Mouse (Mus musculus) liver, embryonic 12.5 days (tissue): ENCODE data around the gene Ppp2r5b. TPM values are rescaled to one million over a fixed set of nuclear protein-coding genes. Genes with fewer than 3 reads are reported as not detected.

ENCODE experiments used
- ATAC-seq: fragments of 200-750 bp; cut with Nextera tagmentation; 2 replicates; pipeline ENCODE4 v1.8.0; 2017; ENCODE audit warnings: moderate number of reproducible peaks, mild to moderate bottlenecking, moderate library complexity
- H3K27ac ChIP-seq: fragments of 300-500 bp; sonication (generic); 2 replicates; pipeline ENCODE4 v1.5.1; 2016; ENCODE audit warnings: mild to moderate bottlenecking
- H3K27me3 ChIP-seq: fragments of 300-500 bp; sonication (generic); replicated peaks from 2 replicates; pipeline ENCODE4 v1.6.1; 2016; ENCODE audit warnings: mild to moderate bottlenecking, moderate library complexity
- H3K36me3 ChIP-seq: fragments of 300-500 bp; sonication (generic); 2 replicates; pipeline ENCODE4 v1.6.1; 2016; ENCODE audit warnings: mild to moderate bottlenecking, moderate library complexity
- H3K4me1 ChIP-seq: fragments of 300-500 bp; sonication (generic); 2 replicates; pipeline ENCODE4 v1.6.1; 2016
- H3K4me2 ChIP-seq: fragments of 300-500 bp; sonication (generic); 2 replicates; pipeline ENCODE4 v1.6.1; 2016; ENCODE audit warnings: mild to moderate bottlenecking, moderate library complexity
- H3K4me3 ChIP-seq: fragments of 300-500 bp; sonication (generic); 2 replicates; pipeline ENCODE4 v1.5.1; 2016; ENCODE audit warnings: mild to moderate bottlenecking, moderate library complexity
- H3K9ac ChIP-seq: fragments of 300-500 bp; sonication (generic); 2 replicates; pipeline ENCODE4 v1.6.1; 2016; ENCODE audit warnings: mild to moderate bottlenecking, moderate library complexity
- H3K9me3 ChIP-seq: fragments of 300-500 bp; sonication (generic); replicated peaks from 2 replicates; pipeline ENCODE4 v1.6.1; 2016; ENCODE audit warnings: mild to moderate bottlenecking, moderate library complexity
- WGBS: fragments of 180-500 bp; shearing (Covaris S2); methylation state at CpG from one replicate; pipeline ENCODE4 v1.1.7; 2016; ENCODE audit not compliant: insufficient replicate concordance; 5-methylcytosine and 5-hydroxymethylcytosine counted together
- polyA plus RNA-seq: library from polyadenylated mRNA; unstranded; fragments of >200 nt; fragmentation: Nextera tagmentation; extraction: Ambion mirVana; gene quantifications from 2 replicates; pipeline ENCODE4 v1.2.1, GENCODE M21; 2016

Gene Ppp2r5b
- polyA plus RNA-seq, 1 experiment from 2014 or later, result 6.4 TPM

- Histone ChIP-seq H3K4me3 (no peak overlapping the region), H3K27ac (no peak overlapping the region), H3K4me1 (peaks cover 23% of the 10 kb centered on the region), H3K9me3 (no peaks in the 10 kb centered on the region), H3K27me3 (no peaks in the 10 kb centered on the region), H3K36me3 (peaks cover 70% of the 10 kb centered on the region), H3K4me2 (no peak overlapping the region), H3K9ac (no peak overlapping the region)
- WGBS, result 74% methylated on average over 1 of the region's 1 CpGs
- ATAC-seq, result no peak
Observed at GRCm38 (mm10) chr19:6245806-6246205, 10.1 kb upstream of the Ppp2r5b start.

- Histone ChIP-seq H3K9me3 (no peaks in the 10 kb centered on the region), H3K36me3 (peaks cover 45% of the 10 kb centered on the region), H3K4me2 (peak overlapping the region; percentile 96), H3K27ac (peak overlapping the region; percentile 93; the same call in 1 of the 2 replicates), H3K4me1 (peaks cover 47% of the 10 kb centered on the region), H3K27me3 (no peaks in the 10 kb centered on the region), H3K4me3 (no peak overlapping the region), H3K9ac (peak overlapping the region; percentile 95; the same call in 1 of the 2 replicates)
- 82% methylated on average over 5 of the region's 5 CpGs for WGBS
- ATAC-seq, result no peak
Observed at GRCm38 (mm10) chr19:6243226-6243625, 7.6 kb upstream of the Ppp2r5b start.

GRCm38 (mm10) chr19:6242281-6242680 is 6.6 kb upstream of the Ppp2r5b start:
- Histone ChIP-seq H3K4me1 (peaks cover 54% of the 10 kb centered on the region), H3K9me3 (no peaks in the 10 kb centered on the region), H3K4me2 (peak overlapping the region; percentile 96), H3K36me3 (peaks cover 36% of the 10 kb centered on the region), H3K4me3 (peak overlapping the region; percentile 92), H3K9ac (peak overlapping the region; percentile 95), H3K27me3 (no peaks in the 10 kb centered on the region), H3K27ac (peak overlapping the region; percentile 93)
- ATAC-seq, result peak; percentile 23
- WGBS, result under 1% methylated on average over 4 of the region's 4 CpGs

GRCm38 (mm10) chr19:6241274-6242107 is 5.8 kb upstream of the Ppp2r5b start, which contains the start of gene Atg2a:
Gene Atg2a, plus strand, starts transcription at chr19:6241668.
- Histone ChIP-seq H3K4me3 (peak within 1 kb of the TSS; percentile 92), H3K9ac (peak within 1 kb of the TSS; percentile 95), H3K36me3 (peaks cover 28% of the 10 kb centered on the region), H3K27me3 (no peaks in the 10 kb centered on the region), H3K4me2 (peak within 1 kb of the TSS; percentile 96), H3K4me1 (peaks cover 61% of the 10 kb centered on the region), H3K9me3 (no peaks in the 10 kb centered on the region), H3K27ac (peak within 1 kb of the TSS; percentile 93)
- ATAC-seq, result peak; percentile 90
- WGBS, result under 1% methylated on average over 55 of the region's 55 CpGs

- peak overlapping the region; percentile 96 for H3K4me2 ChIP-seq
- peak overlapping the region; percentile 92 for H3K4me3 ChIP-seq
- H3K27me3 ChIP-seq, result no peaks in the 10 kb centered on the region
- H3K9me3 ChIP-seq, result no peaks in the 10 kb centered on the region
- peak overlapping the region; percentile 51 for H3K9ac ChIP-seq
- H3K4me1 ChIP-seq, result peaks cover 65% of the 10 kb centered on the region
- H3K27ac ChIP-seq, result peak overlapping the region; percentile 93
- WGBS, result 25% methylated on average over 5 of the region's 5 CpGs
- ATAC-seq, result no peak
- peaks cover 20% of the 10 kb centered on the region for H3K36me3 ChIP-seq
Observed at GRCm38 (mm10) chr19:6240725-6241124, 5.1 kb upstream of the Ppp2r5b start.

GRCm38 (mm10) chr19:6240136-6240535 is 4.5 kb upstream of the Ppp2r5b start:
- peak overlapping the region; percentile 51; the same call in 1 of the 2 replicates for H3K9ac ChIP-seq
- H3K4me1 ChIP-seq, result peaks cover 69% of the 10 kb centered on the region
- no peaks in the 10 kb centered on the region for H3K9me3 ChIP-seq
- H3K4me2 ChIP-seq, result peak overlapping the region; percentile 96
- H3K27ac ChIP-seq, result peak overlapping the region; percentile 93
- 11% methylated on average over 1 of the region's 1 CpGs for WGBS
- peak; percentile 49 for ATAC-seq
- H3K36me3 ChIP-seq, result peaks cover 14% of the 10 kb centered on the region
- peak overlapping the region; percentile 92; the same call in 1 of the 2 replicates for H3K4me3 ChIP-seq
- no peaks in the 10 kb centered on the region for H3K27me3 ChIP-seq

GRCm38 (mm10) chr19:6238740-6239139 is 3.1 kb upstream of the Ppp2r5b start:
- peaks cover 82% of the 10 kb centered on the region for H3K4me1 ChIP-seq
- H3K27ac ChIP-seq, result peak overlapping the region; percentile 93; the same call in 1 of the 2 replicates
- ATAC-seq, result no peak
- no peak overlapping the region for H3K4me2 ChIP-seq
- no peak overlapping the region for H3K9ac ChIP-seq
- peaks cover under 1% of the 10 kb centered on the region; the same call in 1 of the 2 replicates for H3K36me3 ChIP-seq
- H3K27me3 ChIP-seq, result 0 out of 2 replicates have a peak, but pooled peaks cover 7% of the 10 kb centered on the region
- no peaks in the 10 kb centered on the region for H3K9me3 ChIP-seq
- no peak overlapping the region for H3K4me3 ChIP-seq

GRCm38 (mm10) chr19:6236842-6237241 is 1.2 kb upstream of the Ppp2r5b start:
- Histone ChIP-seq H3K9me3 (no peaks in the 10 kb centered on the region), H3K4me2 (no peak overlapping the region), H3K27ac (peak overlapping the region; percentile 96), H3K27me3 (0 out of 2 replicates have a peak, but pooled peaks cover 7% of the 10 kb centered on the region), H3K9ac (no peak overlapping the region), H3K36me3 (peaks cover 5% of the 10 kb centered on the region; the same call in 1 of the 2 replicates), H3K4me3 (no peak overlapping the region), H3K4me1 (peaks cover 64% of the 10 kb centered on the region)
- ATAC-seq, result no peak
- WGBS, result 61% methylated on average over 7 of the region's 7 CpGs

GRCm38 (mm10) chr19:6236053-6236441 is 375 bp upstream of the Ppp2r5b start:
- Histone ChIP-seq H3K4me3 (peak overlapping the region; percentile 72), H3K4me1 (peaks cover 63% of the 10 kb centered on the region)

GRCm38 (mm10) chr19:6234337-6235083 is 1.2 kb downstream of the Ppp2r5b start:
- H3K27ac ChIP-seq, result no peak overlapping the region
- H3K4me3 ChIP-seq, result peak overlapping the region; percentile 72; the same call in 1 of the 2 replicates
- WGBS, result 72% methylated on average over 11 of the region's 11 CpGs
- peaks cover 48% of the 10 kb centered on the region for H3K4me1 ChIP-seq
- 0 out of 2 replicates have a peak, but pooled peaks cover 7% of the 10 kb centered on the region for H3K27me3 ChIP-seq
- peaks cover 21% of the 10 kb centered on the region for H3K36me3 ChIP-seq
- H3K4me2 ChIP-seq, result peak overlapping the region; percentile 93
- no peaks in the 10 kb centered on the region for H3K9me3 ChIP-seq
- ATAC-seq, result no peak
- peak overlapping the region; percentile 23; the same call in 1 of the 2 replicates for H3K9ac ChIP-seq

More at GRCm38 (mm10) chr19:6236053-6236441, 375 bp upstream of the Ppp2r5b start:
- Histone ChIP-seq H3K4me2 (peak overlapping the region; percentile 93), H3K27me3 (0 out of 2 replicates have a peak, but pooled peaks cover 7% of the 10 kb centered on the region), H3K9me3 (no peaks in the 10 kb centered on the region), H3K36me3 (peaks cover 10% of the 10 kb centered on the region), H3K27ac (peak overlapping the region; percentile 96), H3K9ac (peak overlapping the region; percentile 83)
- whole genome bisulfite sequencing, result 0% methylated on average over 9 of the region's 9 CpGs
- ATAC-seq, result peak; percentile 83

- H3K9ac ChIP-seq, result no peak overlapping the region
- H3K4me2 ChIP-seq, result no peak overlapping the region
- H3K9me3 ChIP-seq, result no peaks in the 10 kb centered on the region
- H3K27ac ChIP-seq, result no peak overlapping the region
- ATAC-seq, result no peak
- peaks cover 39% of the 10 kb centered on the region for H3K4me1 ChIP-seq
- H3K27me3 ChIP-seq, result 0 out of 2 replicates have a peak, but pooled peaks cover 7% of the 10 kb centered on the region
- WGBS, result 84% methylated on average over 16 of the region's 16 CpGs
- no peak overlapping the region for H3K4me3 ChIP-seq
- H3K36me3 ChIP-seq, result peaks cover 21% of the 10 kb centered on the region
Observed at GRCm38 (mm10) chr19:6233647-6234046, 2.0 kb downstream of the Ppp2r5b start.
